Comparison of ENCODE assay signal across 9 mouse cellular contexts in genomic region chr16:90709711-90710289, GRCm38 (mm10). TPM values are rescaled to one million over a fixed set of nuclear protein-coding genes. Genes with fewer than 3 reads are reported as not detected.
DNase-seq lines count a peak whose midpoint lies in the region; ATAC-seq lines count a peak whose summit lies in the region.
"Had no signal": no experiment of that assay in that cellular context is flagged by ENCODE, and none has a peak within 500 bp of the region (broad histone marks: within the 10 kb centered on the region; RNA-seq: fewer than 3 reads in every experiment).

No protein-coding gene starts in this region.

- no peak overlapping the region for H3K4me3 ChIP-seq in forebrain, embryonic 11.5 days (ENCODE audit: low read depth, low read length)
- peak overlapping the region; percentile 29 for H3K4me3 ChIP-seq in hindbrain, embryonic 10.5 days
- H3K4me3 ChIP-seq in midbrain, embryonic 15.5 days: peak overlapping the region; percentile 34
- H3K4me3 ChIP-seq: limb, embryonic 12.5 days had no signal

- H3K27ac ChIP-seq in forebrain, embryonic 11.5 days (ENCODE audit: low read depth, low read length): no peak overlapping the region
- peak overlapping the region; percentile 62 for H3K27ac ChIP-seq in hindbrain, embryonic 10.5 days
- peak overlapping the region; percentile 90 for H3K27ac ChIP-seq in midbrain, embryonic 15.5 days
- H3K27ac ChIP-seq: limb, embryonic 12.5 days had no signal

- peaks cover 2% of the 10 kb centered on the region; the same call in 1 of the 2 replicates for H3K27me3 ChIP-seq in forebrain, embryonic 11.5 days (ENCODE audit: control insufficient read depth, insufficient read depth, low read length)
- H3K27me3 ChIP-seq in hindbrain, embryonic 10.5 days (ENCODE audit: insufficient read depth, poor library complexity, severe bottlenecking): peaks cover 10% of the 10 kb centered on the region; the same call in 1 of the 2 replicates
- peaks cover 3% of the 10 kb centered on the region; the same call in 1 of the 2 replicates for H3K27me3 ChIP-seq in midbrain, embryonic 15.5 days (replicated peaks)

- no peaks in the 10 kb centered on the region for H3K9me3 ChIP-seq in forebrain, embryonic 11.5 days (ENCODE audit: control insufficient read depth, low read length)
- no peaks in the 10 kb centered on the region for H3K9me3 ChIP-seq in hindbrain, embryonic 10.5 days
- no peaks in the 10 kb centered on the region for H3K9me3 ChIP-seq in midbrain, embryonic 15.5 days
- H3K9me3 ChIP-seq: limb, embryonic 12.5 days had no signal

- H3K36me3 ChIP-seq in forebrain, embryonic 11.5 days (ENCODE audit: control insufficient read depth, insufficient read depth, low read length): no peaks in the 10 kb centered on the region
- no peaks in the 10 kb centered on the region for H3K36me3 ChIP-seq in hindbrain, embryonic 10.5 days
- H3K36me3 ChIP-seq in midbrain, embryonic 15.5 days (replicated peaks): no peaks in the 10 kb centered on the region
- H3K36me3 ChIP-seq: limb, embryonic 12.5 days had no signal

- no peak overlapping the region; the same call in 1 of the 2 replicates for H3K9ac ChIP-seq in forebrain, embryonic 11.5 days (ENCODE audit: low read length)
- peak overlapping the region; percentile 50 for H3K9ac ChIP-seq in midbrain, embryonic 15.5 days
- H3K9ac ChIP-seq: limb, embryonic 12.5 days had no signal

- peak; percentile 47 for DNase-seq in 3T3-L1 (ENCODE audit: low read depth, low spot score)
- peak; percentile 86 to 88 for DNase-seq in adrenal gland, postnatal 36 days
- DNase-seq in forebrain, embryonic 11.5 days (ENCODE audit: low spot score): peak; percentile 75
- peak; percentile 68 for DNase-seq in hindbrain, embryonic 10.5 days (ENCODE audit: low spot score)
- DNase-seq in left cerebral cortex, adult 11 months (ENCODE audit: low spot score): peak; percentile 70
- peak; percentile 28 for DNase-seq in urinary bladder, postnatal 25 days (ENCODE audit: low spot score)
- DNase-seq in spleen, postnatal 10 days (ENCODE audit: low spot score in 2 of 2): no peak

- ATAC-seq in forebrain, embryonic 11.5 days (replicated peaks; ENCODE audit: low FRiP score): peak; percentile 79
- ATAC-seq in midbrain, embryonic 15.5 days (replicated peaks): peak; percentile 94

- H3K4me2 ChIP-seq in forebrain, embryonic 11.5 days (ENCODE audit: low read depth, low read length, severe bottlenecking): peak overlapping the region; percentile 8; the same call in 1 of the 2 replicates
- peak overlapping the region; percentile 68 for H3K4me2 ChIP-seq in midbrain, embryonic 15.5 days
- H3K4me2 ChIP-seq: limb, embryonic 12.5 days had no signal

- 0 out of 2 replicates have a peak, but pooled peaks cover 3% of the 10 kb centered on the region for H3K4me1 ChIP-seq in forebrain, embryonic 11.5 days (replicated peaks; ENCODE audit: control insufficient read depth, insufficient read depth, low read length)
- peaks cover 39% of the 10 kb centered on the region for H3K4me1 ChIP-seq in hindbrain, embryonic 10.5 days (replicated peaks)
- peaks cover 43% of the 10 kb centered on the region for H3K4me1 ChIP-seq in midbrain, embryonic 15.5 days

- WGBS in forebrain, embryonic 11.5 days: 36% methylated on average over 17 of the region's 17 CpGs
- WGBS in hindbrain, embryonic 10.5 days: 29% methylated on average over 17 of the region's 17 CpGs
- WGBS in midbrain, embryonic 15.5 days: 9% methylated on average over 17 of the region's 17 CpGs

RNA-seq across cellular contexts. Expression of gene Mis18a, which starts 17.4 kb away (rescaled TPM):
- total RNA-seq in adrenal gland, postnatal 36 days (2021): 1 to 10 TPM; 5.9 to 9.6 TPM
- polyA plus RNA-seq in forebrain, embryonic 11.5 days (2014; fragmentation: Nextera tagmentation; extraction: Ambion mirVana): 92.9 and 102 TPM in 2 replicates
- 81.0 and 96.2 TPM in 2 replicates for polyA plus RNA-seq in hindbrain, embryonic 10.5 days (2016; fragmentation: Nextera tagmentation; extraction: Ambion mirVana)
- polyA plus RNA-seq in midbrain, embryonic 15.5 days (2015; fragmentation: Nextera tagmentation; extraction: Ambion mirVana): 28.5 and 28.7 TPM in 2 replicates

RNA-seq across cellular contexts. Expression of gene Mrap, which starts 28.2 kb away (rescaled TPM):
- total RNA-seq in adrenal gland, postnatal 36 days (2021): 100 to 1,000 TPM; 605 to 724 TPM
- 0.25 and 0.43 TPM in 2 replicates for polyA plus RNA-seq in forebrain, embryonic 11.5 days (2014; fragmentation: Nextera tagmentation; extraction: Ambion mirVana)
- polyA plus RNA-seq in hindbrain, embryonic 10.5 days (2016; fragmentation: Nextera tagmentation; extraction: Ambion mirVana): 1.9 and 3.0 TPM in 2 replicates
- polyA plus RNA-seq in midbrain, embryonic 15.5 days (2015; fragmentation: Nextera tagmentation; extraction: Ambion mirVana): 0.17 and 0.41 TPM in 2 replicates
- polyA plus RNA-seq: limb, embryonic 12.5 days had no signal

Comparison
In these comparisons a context has a peak if more than half of its experiments do, and no peak if none do; other contexts are left out.
1. DNase-seq: peak in 3T3-L1 (single experiment), adrenal gland, postnatal 36 days (2 of 2), forebrain, embryonic 11.5 days (single experiment), hindbrain, embryonic 10.5 days (single experiment), left cerebral cortex, adult 11 months (single experiment) and urinary bladder, postnatal 25 days (single experiment); none in spleen, postnatal 10 days (0 of 2).